Mouse (Mus musculus): ENCODE results near the gene Sox30.

The Sox30 gene

DNA sequence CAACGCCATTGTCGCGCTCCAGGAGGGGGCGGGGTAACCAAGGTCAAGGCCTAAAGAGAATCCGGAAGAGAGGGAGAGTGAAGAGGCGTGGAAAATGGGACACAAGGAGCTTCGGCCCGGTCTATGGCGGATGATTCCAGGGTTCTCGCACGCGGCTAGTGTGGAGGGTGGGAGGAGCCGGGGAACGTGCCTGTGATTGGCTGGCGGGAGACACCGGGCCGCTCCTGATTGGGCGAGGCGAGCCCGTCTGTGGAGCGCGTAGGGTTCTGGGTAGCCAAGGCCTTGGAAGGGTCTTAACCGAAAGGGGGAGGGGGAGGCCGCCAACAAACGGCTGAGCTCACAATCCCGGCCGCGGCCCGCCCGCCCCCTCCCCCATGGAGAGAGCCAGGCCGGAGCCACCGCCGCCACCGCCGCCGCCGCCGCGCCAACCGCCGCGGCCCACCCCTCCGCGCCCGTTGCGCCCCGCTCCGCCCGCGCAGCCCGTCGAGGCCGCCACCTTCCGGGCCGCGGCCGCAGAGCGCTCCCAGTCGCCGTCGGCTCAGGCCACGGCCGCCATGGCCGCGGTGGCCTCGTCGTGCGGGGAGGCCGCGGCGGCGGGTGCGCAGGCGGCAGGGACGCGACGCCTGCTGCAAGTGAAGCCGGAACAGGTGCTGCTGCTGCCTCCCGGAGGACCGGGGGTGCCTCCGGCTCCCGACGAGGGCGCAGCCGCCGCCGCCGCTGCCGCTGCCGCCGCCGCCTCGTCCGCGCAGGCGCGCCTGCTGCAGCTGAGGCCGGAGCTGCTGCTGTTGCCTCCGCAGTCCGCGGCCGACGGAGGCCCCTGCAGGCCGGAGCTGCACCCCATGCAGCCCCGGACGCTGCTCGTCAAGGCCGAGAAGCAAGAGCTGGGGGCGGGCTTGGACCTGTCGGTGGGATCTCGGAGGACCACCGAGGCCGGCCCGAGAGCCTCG lies at the start of gene Sox30:
Gene Sox30 (plus strand): TSS at position 365 of the 947 bp plus-strand sequence.
- peak; percentile 96 for DNase-seq (ENCODE audit: low read depth, low spot score)

DNA sequence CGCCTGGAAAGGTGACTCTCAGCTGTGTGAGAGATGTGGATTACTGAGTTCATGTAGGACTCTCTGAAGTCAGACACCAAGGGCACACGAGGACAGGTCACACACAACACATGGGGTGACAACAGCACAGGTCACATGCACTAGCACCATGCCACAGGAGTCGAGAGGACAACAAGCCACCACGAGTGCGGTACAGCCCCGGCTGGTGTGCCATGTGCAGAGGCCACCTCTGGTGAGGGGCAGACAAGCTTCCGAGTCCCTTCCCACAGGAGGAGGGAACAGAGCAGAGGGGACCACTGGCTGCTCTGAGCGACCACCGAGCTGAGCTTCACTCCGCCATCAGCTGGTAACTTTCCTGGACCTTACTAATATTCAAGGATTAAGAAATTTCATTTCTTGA lies 47.3 kb upstream of the Sox30 start:
- DNase-seq (ENCODE audit: low read depth, low spot score): no peak

DNA sequence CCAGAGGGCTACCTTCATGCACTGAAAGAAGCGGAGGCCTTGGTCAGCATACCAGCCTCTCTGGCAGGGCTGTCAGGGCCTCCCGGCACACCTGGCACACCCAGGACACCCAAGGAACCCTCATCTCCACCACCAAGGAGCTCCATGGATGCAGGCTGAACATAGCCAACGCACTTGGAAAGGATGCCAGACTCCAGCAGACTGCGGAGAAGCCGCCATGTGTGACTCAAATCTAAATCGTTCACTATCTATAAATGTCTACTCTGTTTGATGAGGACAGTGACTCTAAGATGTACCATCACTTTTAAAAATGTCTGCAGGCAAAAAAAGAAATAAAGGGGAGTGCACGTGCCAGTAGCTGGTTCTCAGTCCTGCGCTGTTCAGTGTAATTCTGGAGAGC lies 42.6 kb upstream of the Sox30 start:
- DNase-seq (ENCODE audit: low read depth, low spot score): no peak

DNA sequence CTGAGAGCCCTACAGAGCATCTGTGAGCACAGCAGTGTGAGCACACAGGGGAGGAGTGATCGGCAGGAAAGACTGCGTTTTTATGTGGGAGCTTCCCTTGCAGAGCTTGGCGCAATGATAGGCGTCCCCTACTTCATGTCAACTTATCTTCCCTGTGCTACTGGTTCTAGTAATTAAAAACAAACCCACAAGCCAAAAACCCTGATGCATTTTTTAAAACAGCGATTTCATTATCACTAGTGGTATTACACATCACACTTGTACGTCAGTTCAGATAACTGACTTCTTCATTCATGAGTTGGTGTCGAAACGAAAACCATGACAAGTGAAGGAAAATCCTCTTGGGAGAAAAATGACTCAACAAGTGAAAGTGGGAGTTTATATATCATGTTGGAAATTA lies 41.2 kb upstream of the Sox30 start:
- no peak for DNase-seq (ENCODE audit: low read depth, low spot score)

DNA sequence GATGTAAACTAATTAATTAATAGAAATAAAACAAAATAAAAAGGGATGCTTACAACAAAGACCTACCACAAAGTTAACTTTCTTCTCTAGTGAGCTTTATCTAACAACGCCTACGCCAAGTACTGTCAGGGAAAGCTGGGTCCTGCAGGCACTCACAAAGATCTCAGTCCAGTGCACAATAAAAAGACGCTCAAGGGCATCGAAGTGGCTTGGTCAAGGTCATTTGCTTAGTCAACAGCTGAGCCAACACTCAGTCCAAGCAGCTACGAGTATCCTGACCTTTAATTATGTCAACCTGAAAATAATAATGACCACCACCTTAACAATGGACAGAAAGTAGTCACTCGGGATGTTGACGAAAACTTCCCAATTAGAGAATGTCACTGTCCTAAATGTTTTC lies 37.8 kb upstream of the Sox30 start:
- peak; percentile 15 for DNase-seq (ENCODE audit: low read depth, low spot score)

GRCm38 (mm10) chr11:45943108-45943705 lies 36.9 kb upstream of the Sox30 start:
- DNase-seq (ENCODE audit: low read depth, low spot score): no peak

DNA sequence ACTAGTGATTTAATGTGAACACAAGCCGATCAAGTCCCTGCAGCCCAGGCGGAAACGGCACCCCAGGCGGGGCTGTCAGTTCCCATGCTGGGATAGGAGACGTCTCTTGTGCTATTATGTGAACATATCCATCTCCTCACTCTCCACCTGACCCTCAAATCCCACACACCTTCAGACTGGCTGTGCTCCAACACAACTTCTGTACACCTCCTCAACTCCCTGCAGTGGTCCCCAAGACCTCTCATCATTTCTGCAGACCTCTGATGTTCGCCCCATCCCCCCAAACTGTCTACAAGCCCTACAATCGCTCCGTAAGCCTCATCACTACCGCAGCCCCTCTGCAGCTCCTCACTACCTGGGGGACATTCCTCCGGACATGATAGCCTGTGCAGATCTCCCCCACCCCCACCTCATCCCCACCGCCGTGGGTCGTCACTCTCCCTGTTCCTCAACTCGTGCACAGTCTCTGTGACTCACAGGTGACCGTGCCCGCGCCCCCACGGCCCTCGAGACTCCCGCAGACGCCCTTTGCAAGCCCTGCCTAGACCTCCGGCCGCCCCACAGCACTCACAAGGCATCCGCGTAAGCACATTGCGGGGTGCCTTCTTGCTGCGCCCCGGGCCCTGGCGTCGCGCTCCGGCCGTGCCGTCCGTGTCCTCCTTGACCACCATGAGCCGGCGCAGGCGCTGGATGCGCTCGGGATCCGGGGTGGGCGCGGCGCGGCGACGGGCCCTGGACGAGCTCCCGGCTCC lies 36.0 kb upstream of the Sox30 start:
- peak; percentile 54 for DNase-seq (ENCODE audit: low read depth, low spot score)

DNA sequence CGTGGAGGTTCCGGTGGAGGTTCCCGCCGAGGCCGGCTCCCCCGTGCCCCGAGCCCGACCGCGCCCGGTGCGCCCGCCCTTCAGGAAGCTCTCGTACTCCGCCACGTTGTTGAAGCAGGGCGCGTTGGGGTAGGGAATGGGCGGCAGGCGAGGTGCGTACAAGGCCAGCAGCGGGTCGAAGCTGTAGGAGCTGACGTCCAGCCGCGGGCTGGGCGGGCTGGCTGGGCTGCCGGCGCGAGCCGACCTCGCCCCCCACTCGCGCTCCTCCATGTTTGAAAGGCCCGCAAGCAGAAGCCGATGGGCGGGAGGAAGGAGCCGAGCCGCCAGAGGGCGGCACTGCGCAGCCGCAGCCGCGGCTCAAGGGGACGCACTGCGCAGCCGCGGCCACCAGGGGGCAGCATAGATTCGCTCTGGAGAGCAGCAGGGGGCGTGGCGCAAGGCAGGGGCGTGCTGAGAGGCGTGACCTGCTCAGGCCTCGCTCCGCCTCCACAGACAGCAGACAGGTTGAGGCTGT lies 35.4 kb upstream of the Sox30 start, which contains the start of gene Lsm11:
Gene Lsm11 (minus strand): TSS at position 293 of the 514 bp plus-strand sequence.
- DNase-seq (ENCODE audit: low read depth, low spot score): peak; percentile 97

GRCm38 (mm10) chr11:45946796-45947195 lies 33.3 kb upstream of the Sox30 start:
- DNase-seq (ENCODE audit: low read depth, low spot score): no peak

- DNase-seq (ENCODE audit: low read depth, low spot score): no peak
These were observed 32.6 kb upstream of the Sox30 start for GRCm38 (mm10) chr11:45947491-45947890.

- DNase-seq (ENCODE audit: low read depth, low spot score): peak; percentile 96
These were observed 24.9 kb upstream of the Sox30 start, which contains the start of gene Thg1l for GRCm38 (mm10) chr11:45955127-45955627. Gene Thg1l, minus strand, starts transcription at chr11:45955494.

- DNase-seq (ENCODE audit: low read depth, low spot score): peak; percentile 36
These were observed 20.5 kb upstream of the Sox30 start for GRCm38 (mm10) chr11:45959598-45959997.

- peak; percentile 37 for DNase-seq (ENCODE audit: low read depth, low spot score)
These were observed 20.1 kb upstream of the Sox30 start for GRCm38 (mm10) chr11:45960003-45960402.

DNA sequence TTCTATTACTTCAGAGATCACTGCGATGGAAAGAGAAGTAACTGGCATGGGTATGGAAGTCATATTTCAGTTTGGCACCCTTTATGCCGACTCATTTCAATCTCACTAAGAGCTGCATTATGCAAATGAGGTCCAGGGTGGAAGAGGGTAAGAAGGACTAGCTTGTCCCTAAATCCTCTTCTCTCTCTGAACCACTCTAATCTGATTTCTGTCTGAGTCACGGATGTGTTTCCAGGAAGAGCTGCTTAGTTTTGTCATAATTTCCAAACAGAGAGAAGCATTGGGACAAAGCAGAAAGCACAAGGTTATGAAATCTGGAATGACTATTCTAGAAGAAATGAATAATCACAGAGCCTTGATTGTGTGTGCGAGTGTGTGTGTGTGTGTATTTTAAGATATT lies 13.2 kb upstream of the Sox30 start:
- DNase-seq (ENCODE audit: low read depth, low spot score): no peak

- peak; percentile 66 for DNase-seq (ENCODE audit: low read depth, low spot score)
These were observed 11.6 kb upstream of the Sox30 start for GRCm38 (mm10) chr11:45968466-45968865.

GRCm38 (mm10) chr11:45973635-45974034 lies 6.5 kb upstream of the Sox30 start:
- DNase-seq (ENCODE audit: low read depth, low spot score): no peak

DNA sequence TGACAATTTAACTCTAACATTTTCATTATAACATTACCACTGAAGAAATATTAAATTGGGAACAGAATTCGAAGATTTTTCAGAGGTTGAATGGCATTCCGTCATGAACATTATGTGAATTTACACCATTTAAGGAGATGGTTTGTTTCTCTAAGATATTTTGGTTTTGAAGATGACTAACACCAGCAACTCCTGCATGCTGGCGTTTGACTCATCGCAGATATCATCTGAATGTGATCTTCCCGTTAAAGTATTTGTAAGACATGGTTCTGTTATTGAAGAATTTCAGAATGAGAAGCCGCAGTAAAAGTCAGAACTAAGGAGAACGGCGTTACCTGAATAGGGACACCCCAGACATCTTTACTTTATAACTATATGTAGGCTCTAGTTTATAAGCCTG lies 5.6 kb upstream of the Sox30 start:
- DNase-seq (ENCODE audit: low read depth, low spot score): no peak

DNA sequence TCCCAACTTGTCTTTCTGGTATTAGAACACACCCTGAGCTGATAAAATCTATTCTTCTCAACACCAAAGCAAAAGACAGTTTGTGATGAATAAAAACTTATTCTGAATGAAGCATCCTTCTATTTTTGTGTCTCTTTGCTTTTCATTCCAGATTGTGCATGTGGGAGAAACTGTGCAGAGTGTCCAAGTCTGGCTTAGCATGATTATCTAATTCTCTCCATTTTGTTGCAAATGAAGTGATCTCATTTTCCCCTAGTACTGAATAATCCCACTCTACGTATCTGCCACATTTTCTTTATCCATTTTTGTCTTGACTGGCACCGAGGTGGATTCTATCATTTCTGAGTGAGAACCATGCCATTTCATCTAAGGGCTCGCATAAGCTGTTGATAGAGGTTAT lies 4.0 kb upstream of the Sox30 start:
- DNase-seq (ENCODE audit: low read depth, low spot score): no peak

GRCm38 (mm10) chr11:45980893-45981253 lies 763 bp downstream of the Sox30 start:
- no peak for DNase-seq (ENCODE audit: low read depth, low spot score)

GRCm38 (mm10) chr11:45991604-45992003 lies 11.5 kb downstream of the Sox30 start:
- peak; percentile 74 for DNase-seq (ENCODE audit: low read depth, low spot score)

GRCm38 (mm10) chr11:45992087-45992486 lies 12.0 kb downstream of the Sox30 start:
- no peak for DNase-seq (ENCODE audit: low read depth, low spot score)

GRCm38 (mm10) chr11:46016061-46016460 lies 36.0 kb downstream of the Sox30 start:
- peak; percentile 71 for DNase-seq (ENCODE audit: low read depth, low spot score)

All from ZHBTc4 (cell line).